Mouse (Mus musculus) kidney, adult 8-10 months (tissue): ENCODE results near the gene Olfr1252.

Source experiments
- DNase-seq, 2 experiments: peaks; one replicate each; pipeline ENCODE4 v3.0.0; 2022

The Olfr1252 gene

DNA sequence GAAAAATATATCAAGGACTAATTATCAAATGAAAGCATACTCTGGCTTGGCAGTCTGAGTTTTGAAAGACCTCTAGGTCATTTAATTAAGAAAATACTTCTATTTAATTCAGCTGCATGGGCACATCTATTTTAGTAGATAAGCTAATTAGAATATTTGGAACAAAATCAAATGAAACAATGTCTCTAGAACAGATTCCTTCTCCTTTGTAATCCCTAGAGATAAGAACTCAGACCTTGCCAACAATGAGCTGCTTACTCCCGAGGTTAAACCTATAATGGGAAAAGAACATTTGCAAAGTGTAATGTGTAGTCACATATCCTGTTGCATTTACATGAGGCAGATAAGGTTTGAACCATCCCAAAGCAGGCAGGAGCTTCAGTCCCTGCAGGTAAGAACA lies at the start of gene Olfr1252:
TSS of gene Olfr1252 (minus strand) at position 101 of the 400 bp plus-strand sequence.
- DNase-seq = no peak

DNA sequence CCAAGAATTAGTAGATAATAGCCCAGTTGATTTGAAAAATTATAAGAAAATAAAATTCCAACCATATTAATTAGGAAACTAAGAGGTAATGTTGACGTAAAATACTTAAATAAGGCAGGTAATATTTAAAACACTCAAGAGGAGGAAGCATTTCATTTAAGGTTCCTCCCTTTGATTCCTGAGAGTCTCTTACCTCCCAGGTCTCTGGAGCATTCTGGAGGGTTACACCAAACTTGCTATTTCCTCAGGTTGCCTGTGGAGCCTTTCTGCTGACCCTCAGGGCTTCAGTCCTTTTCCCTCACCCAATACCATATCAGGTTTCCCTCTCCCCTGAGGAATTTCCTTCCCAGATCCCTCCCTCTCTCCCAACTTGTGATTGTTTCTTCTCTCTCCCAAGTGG lies 32.2 kb upstream of the Olfr1252 start, which contains the start of gene Olfr1253:
TSS of gene Olfr1253 (minus strand) at position 101 of the 400 bp plus-strand sequence.
- no peak for DNase-seq

DNA sequence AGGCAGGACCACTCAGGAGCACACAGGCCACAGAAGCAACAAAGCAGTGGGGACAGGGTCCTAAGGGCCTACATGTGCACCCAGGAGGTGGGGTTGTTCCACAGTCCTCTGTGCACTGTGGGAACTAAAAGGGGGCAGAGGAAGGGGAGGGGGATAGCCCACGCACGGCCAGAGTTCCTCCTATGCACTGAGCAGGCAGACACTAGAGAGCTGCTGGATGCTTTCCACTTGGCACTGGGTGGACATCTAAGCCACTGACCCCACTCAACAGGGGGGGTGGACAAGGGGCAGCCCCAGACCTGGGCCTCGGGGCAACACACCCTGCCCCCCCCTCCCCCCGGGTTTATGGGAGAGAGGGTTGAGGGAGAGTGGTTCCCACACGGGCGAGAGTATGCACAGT lies 32.8 kb downstream of the Olfr1252 start:
- DNase-seq = no peak

- no peak for DNase-seq
Observed at GRCm38 (mm10) chr2:89671836-89672235, 53.0 kb downstream of the Olfr1252 start, which contains the start of gene Olfr1251. TSS of gene Olfr1251 (minus strand) at chr2:89671936.
